Mouse (Mus musculus): ENCODE measurements around the gene Tceanc. TPM values are rescaled to one million over a fixed set of nuclear protein-coding genes. Genes with fewer than 3 reads are reported as not detected.
"Not testable (repeated sequence)": the region's sequence is repeated elsewhere in the genome, so short reads cannot be mapped to it uniquely, and the experiment has no call there.

Tceanc gene
- total RNA-seq (2021) = 1 to 10 TPM; 3.6 to 4.9 TPM

DNA sequence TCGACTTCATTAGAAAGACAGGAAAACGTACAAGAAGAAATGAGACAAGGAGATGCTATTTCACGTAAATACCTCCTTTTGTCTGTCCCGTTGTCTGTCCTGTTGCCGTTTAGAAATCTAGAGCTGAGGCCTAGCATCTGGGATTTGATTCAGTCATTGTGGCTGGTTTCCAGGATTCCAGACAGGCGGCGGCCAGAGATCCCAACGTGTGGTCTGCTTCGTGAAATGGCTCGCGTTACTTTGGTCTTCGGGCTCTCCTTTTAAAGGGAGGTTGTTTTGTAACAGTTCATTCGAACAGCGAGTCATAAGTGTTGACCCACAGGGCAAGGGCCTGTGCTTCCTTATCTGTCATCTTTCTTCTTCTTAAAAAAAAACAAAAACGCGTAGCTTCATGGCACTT lies at the start of gene Tceanc:
Gene Tceanc (minus strand): TSS at position 223 of the 400 bp plus-strand sequence.
- DNase-seq = peak; percentile 21

GRCm38 (mm10) chrX:166565983-166566382 lies 47.6 kb upstream of the Tceanc start:
- no peak for DNase-seq

GRCm38 (mm10) chrX:166565401-166565800 lies 47.0 kb upstream of the Tceanc start:
- no peak for DNase-seq

- no peak for DNase-seq
These were observed 46.5 kb upstream of the Tceanc start for GRCm38 (mm10) chrX:166564900-166565299.

GRCm38 (mm10) chrX:166559333-166559732 lies 41.0 kb upstream of the Tceanc start:
- no peak for DNase-seq

- DNase-seq = no peak
These were observed 34.0 kb upstream of the Tceanc start for GRCm38 (mm10) chrX:166552355-166552754.

DNA sequence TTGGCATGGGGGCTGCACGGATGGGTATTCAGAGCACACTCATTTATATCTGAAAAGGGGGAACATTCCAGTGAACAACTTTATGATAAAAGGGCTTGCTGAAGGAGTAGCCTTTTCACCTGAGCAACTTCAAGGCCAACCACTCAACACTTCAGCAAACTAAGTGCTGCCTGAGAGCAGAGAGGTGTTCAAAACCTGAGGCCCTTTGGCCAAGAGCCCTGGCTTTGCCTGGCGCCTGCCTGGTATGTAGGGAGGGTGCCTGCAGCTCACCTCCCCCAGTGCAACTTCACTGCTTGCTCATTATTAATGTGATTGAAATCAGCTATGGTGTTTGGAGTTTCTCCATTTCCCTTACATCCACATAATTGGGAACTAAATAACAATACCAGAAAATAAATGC lies 28.1 kb upstream of the Tceanc start:
- no peak for DNase-seq

GRCm38 (mm10) chrX:166535138-166535537 lies 16.8 kb upstream of the Tceanc start:
- no peak for DNase-seq

- no peak for DNase-seq
These were observed 15.1 kb upstream of the Tceanc start for GRCm38 (mm10) chrX:166533432-166533831.

- DNase-seq = no peak
These were observed 13.3 kb upstream of the Tceanc start for GRCm38 (mm10) chrX:166531671-166532070.

- DNase-seq = no peak
These were observed 9.8 kb upstream of the Tceanc start for GRCm38 (mm10) chrX:166528126-166528525.

DNA sequence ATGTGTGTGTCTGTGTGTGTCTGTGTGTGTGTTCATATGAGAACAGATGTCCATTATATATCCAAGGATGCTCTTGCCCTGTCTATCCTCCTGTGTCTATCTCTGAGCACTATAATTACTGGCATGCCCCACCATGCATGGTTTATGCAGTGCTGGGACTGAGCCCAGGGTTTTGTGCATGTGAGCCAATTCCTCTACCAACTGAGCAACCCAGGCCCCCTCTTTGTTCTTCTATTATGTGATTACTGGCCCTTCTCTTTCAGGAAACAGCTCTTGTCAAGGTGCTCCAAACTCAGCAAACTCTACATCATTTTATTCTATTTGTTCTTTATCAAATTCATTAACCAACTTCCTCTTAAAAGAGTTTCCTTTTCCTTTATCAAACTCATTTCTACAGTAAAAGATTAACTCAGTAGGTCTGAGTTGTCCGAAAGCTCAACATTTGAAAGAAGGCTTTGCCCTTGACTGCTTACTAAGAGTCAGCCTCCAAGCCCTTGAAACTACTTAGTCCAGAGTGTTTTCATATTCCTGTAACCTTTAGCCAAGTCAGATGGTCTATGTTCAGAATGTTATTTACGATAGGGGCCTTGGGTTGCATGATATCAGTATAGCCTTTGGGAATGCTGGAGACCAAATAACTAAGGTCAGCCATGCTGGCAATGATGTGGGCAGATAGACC lies 7.4 kb upstream of the Tceanc start:
- DNase-seq = no peak

- no peak for DNase-seq
These were observed 2.4 kb upstream of the Tceanc start for GRCm38 (mm10) chrX:166520782-166521181.

DNA sequence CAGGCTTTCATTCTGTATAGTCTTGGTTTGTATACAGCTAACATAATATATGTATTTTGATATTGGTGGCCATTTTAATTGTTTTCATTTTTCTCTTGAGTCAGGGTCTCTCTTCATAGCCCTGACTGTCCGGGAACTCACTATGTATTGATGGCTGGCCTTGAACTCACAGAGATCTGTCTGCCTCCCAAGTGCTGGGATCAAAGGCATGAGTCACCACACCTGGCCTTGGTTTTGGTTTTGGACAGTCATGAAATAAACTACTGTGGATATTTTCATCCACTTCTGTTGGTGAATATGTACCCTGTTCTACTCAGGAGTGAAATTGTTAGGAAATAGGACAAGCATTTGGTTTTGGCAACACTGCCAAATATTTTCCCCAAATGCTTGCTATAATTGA lies 1.7 kb downstream of the Tceanc start:
- DNase-seq = no peak

DNA sequence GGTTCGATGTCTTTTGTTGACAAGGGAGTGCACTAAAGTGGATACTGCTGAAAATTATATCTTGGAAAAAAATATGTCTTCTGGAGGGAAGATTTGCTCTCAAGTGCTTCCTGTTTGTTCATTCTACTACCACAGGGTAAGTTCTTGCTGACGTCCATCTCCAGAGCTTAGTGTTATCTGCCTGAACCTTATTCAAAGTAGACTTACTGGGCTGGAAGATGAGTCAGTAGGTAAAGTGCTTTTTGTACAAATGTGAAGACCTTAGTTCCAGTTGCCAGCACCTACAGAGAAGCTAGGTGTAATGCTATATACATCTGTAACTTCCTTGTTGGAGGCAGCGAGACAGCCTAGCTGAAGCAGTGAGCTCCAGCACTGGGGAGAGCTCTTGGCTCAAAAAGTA lies 2.4 kb downstream of the Tceanc start:
- DNase-seq = no peak

- not testable (repeated sequence) for DNase-seq
These were observed 4.3 kb downstream of the Tceanc start for GRCm38 (mm10) chrX:166514035-166514434.

DNA sequence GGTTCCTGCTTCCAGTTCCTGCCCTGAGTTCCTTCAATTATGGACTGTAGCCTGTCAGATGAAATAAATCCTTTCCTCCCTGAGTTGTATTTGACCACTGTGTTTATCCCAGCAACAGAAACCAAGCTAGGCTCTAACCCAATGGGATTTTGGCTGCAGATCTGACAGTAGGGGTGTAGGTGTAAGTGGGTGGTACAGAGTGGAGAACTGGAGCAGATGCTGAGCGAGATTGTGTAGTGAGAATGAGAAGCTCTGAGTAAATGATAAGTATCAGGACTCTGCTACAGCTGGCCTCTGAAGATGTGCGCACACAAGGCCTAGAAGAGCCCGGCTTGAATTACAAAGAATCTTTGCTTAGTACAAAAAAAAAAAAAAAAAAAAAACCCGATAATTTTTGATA lies 6.3 kb downstream of the Tceanc start:
- no peak for DNase-seq

DNA sequence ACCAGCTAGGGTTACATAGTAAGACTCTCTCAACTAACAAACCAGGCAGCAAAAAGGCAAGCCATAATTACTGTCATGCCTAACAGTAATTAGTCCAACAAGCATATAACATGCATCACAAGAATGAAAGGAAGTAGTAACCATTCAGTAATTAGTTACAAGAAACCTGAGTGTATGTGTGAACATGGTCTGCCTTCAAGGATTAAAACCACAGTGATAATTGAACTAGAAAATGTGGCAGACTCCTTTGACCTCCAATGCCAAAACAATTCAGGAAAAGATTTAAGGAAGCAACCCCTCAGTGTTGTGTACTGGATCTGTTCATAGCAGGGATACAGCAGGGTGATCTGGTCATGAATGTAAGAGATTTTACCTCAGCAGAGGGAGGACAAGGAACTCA lies 7.3 kb downstream of the Tceanc start:
- no peak for DNase-seq

- DNase-seq = peak; percentile 95
These were observed 8.3 kb downstream of the Tceanc start for GRCm38 (mm10) chrX:166509761-166510738.

DNA sequence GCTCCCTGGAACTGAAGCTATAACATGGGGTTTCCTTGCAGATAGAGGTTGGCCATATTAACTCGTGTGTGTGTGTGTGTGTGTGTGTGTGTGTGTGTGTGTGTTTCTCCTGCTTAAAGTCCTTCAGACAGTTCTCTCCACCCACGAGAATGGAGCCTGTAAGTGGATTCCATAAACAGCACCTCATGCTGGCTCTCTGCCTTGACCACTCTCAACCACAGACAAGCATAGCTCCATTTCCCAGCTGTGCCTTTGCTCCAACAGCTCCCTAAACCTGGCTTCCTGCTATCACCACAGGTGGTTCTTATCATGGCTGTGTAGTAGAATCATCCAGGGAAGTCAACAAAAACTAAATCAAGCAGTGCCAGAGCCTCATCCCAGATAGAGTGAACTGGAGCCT lies 13.9 kb downstream of the Tceanc start:
- DNase-seq = no peak

DNA sequence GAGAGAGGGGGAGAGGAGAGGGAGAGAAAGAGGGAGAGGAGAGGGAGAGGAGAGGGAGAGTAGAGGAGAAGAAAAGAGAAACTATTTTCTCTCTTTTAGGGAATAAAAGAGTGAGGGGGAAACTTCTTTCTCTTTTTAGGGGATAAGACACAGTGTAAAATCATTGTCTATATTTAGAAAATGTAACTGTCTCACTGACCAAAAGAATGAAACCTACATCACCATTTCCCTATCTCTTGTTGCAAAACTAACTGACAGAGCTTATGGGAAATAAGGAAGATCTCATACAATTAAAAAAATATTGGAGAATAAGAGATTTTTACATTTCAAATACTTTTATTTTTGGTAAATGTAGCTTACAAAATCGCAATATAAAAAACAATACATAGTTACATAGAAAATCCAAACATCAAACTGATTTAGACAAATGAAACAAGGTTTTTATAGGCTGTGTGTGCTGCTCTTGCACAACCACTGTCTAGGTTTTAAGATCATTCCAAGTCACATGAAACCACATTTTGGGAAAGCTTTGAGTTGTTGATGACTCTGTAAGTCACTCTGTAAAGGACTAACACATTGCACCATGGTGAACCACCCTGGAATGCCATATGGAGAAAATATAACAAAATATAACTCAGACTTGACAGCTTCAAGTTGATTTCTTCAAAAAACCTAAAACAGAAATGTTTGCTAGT lies 18.7 kb downstream of the Tceanc start:
- no peak for DNase-seq

- DNase-seq = no peak
These were observed 20.6 kb downstream of the Tceanc start for GRCm38 (mm10) chrX:166497771-166498170.

DNA sequence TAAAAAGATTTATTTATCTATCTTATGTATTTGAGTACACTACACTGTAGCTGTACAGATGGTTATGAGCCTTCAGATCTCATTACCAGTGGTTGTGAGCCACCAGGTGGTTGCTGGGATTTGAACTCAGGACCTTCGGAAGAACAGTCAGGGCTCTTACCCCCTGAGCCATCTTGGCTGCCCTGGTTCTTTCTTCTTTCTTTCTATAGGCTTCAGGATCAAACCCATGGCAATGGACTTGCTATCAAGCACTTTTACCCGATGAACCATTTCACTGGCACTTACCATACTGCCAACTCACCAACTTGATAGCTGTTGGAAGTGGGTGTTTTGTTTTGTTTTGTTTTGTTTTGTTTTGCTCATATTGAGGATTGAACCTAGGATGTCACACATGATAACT lies 23.3 kb downstream of the Tceanc start:
- DNase-seq = no peak

Data from heart, postnatal 4 days (tissue).